In the genomic region with DNA sequence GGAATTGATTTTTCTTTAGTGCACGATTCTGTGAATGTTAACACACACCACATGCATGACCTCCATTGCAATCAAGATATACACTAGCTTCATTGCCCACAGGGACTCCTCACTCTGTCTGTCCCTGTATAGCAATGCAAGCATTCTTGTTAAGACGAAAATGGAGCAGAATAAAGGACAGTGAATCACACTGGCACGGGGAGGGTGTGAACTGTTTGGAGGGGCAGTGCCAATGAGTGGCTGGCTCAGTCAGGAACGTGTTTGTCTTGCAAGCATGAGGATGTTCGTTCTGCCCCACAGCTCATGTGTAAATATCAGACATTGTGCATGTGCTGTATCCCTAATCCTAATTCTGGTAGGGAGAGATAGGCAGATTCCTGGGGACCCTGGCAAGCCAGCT, we compare ENCODE assay signal across 28 mouse cellular contexts. TPM values are rescaled to one million over a fixed set of nuclear protein-coding genes. Genes with fewer than 3 reads are reported as not detected.
DNase-seq lines count a peak whose midpoint lies in the region; ATAC-seq lines count a peak whose summit lies in the region.
"Had no signal": no experiment of that assay in that cellular context is flagged by ENCODE, and none has a peak within 500 bp of the region (broad histone marks: within the 10 kb centered on the region; RNA-seq: fewer than 3 reads in every experiment).

No protein-coding gene starts in this region.

- H3K27me3 ChIP-seq in hindbrain, embryonic 12.5 days, result no peaks in the 10 kb centered on the region
- H3K27me3 ChIP-seq in hindbrain, embryonic 11.5 days (ENCODE audit: control insufficient read depth, insufficient read depth, low read length), result no peaks in the 10 kb centered on the region
- H3K27me3 ChIP-seq in midbrain, embryonic 16.5 days (ENCODE audit: control insufficient read depth, insufficient read depth, low read depth, low read length), result no peaks in the 10 kb centered on the region
- H3K27me3 ChIP-seq in liver, embryonic 12.5 days (replicated peaks), result no peaks in the 10 kb centered on the region
- H3K27me3 ChIP-seq: heart, embryonic 12.5 days; neural tube, embryonic 15.5 days had no signal

- 70% methylated on average over 5 of the region's 5 CpGs for WGBS in hindbrain, embryonic 12.5 days
- WGBS in hindbrain, embryonic 11.5 days, result 79% methylated on average over 5 of the region's 5 CpGs
- 58% methylated on average over 5 of the region's 5 CpGs for WGBS in midbrain, embryonic 16.5 days
- 59% methylated on average over 5 of the region's 5 CpGs for WGBS in liver, embryonic 12.5 days (ENCODE audit: insufficient replicate concordance)

- H3K27ac ChIP-seq in hindbrain, embryonic 12.5 days, result no peak overlapping the region; the same call in 1 of the 2 replicates
- no peak overlapping the region for H3K27ac ChIP-seq in hindbrain, embryonic 11.5 days (ENCODE audit: low read depth, low read length)
- H3K27ac ChIP-seq in midbrain, embryonic 16.5 days (ENCODE audit: low read length), result no peak overlapping the region
- H3K27ac ChIP-seq in liver, embryonic 12.5 days, result no peak overlapping the region
- H3K27ac ChIP-seq: forebrain, embryonic 10.5 days; hindbrain, embryonic 10.5 days; kidney, postnatal 0 days; macrophage; neural tube, embryonic 15.5 days had no signal

- H3K4me1 ChIP-seq in hindbrain, embryonic 12.5 days, result no peaks in the 10 kb centered on the region
- H3K4me1 ChIP-seq in hindbrain, embryonic 11.5 days (replicated peaks; ENCODE audit: control insufficient read depth, insufficient read depth, low read length), result no peaks in the 10 kb centered on the region
- no peaks in the 10 kb centered on the region for H3K4me1 ChIP-seq in midbrain, embryonic 16.5 days (ENCODE audit: control insufficient read depth, insufficient read depth, low read length)
- H3K4me1 ChIP-seq in liver, embryonic 12.5 days, result no peaks in the 10 kb centered on the region
- H3K4me1 ChIP-seq: forebrain, embryonic 10.5 days; heart, embryonic 12.5 days; hindbrain, embryonic 10.5 days; neural tube, embryonic 15.5 days had no signal

- H3K4me3 ChIP-seq in hindbrain, embryonic 12.5 days, result no peak overlapping the region
- H3K4me3 ChIP-seq in hindbrain, embryonic 11.5 days (ENCODE audit: low read depth, low read length), result no peak overlapping the region
- no peak overlapping the region for H3K4me3 ChIP-seq in midbrain, embryonic 16.5 days (ENCODE audit: low read depth, low read length)
- no peak overlapping the region for H3K4me3 ChIP-seq in liver, embryonic 12.5 days
- H3K4me3 ChIP-seq: forebrain, embryonic 10.5 days; heart, embryonic 12.5 days; hindbrain, embryonic 10.5 days; myocyte; neural tube, embryonic 15.5 days had no signal

- H3K9me3 ChIP-seq in hindbrain, embryonic 12.5 days (replicated peaks), result no peaks in the 10 kb centered on the region
- no peaks in the 10 kb centered on the region for H3K9me3 ChIP-seq in hindbrain, embryonic 11.5 days (ENCODE audit: control insufficient read depth, low read length)
- no peaks in the 10 kb centered on the region for H3K9me3 ChIP-seq in midbrain, embryonic 16.5 days (replicated peaks; ENCODE audit: control insufficient read depth, low read length, poor library complexity, severe bottlenecking)
- no peaks in the 10 kb centered on the region for H3K9me3 ChIP-seq in liver, embryonic 12.5 days (replicated peaks)
- H3K9me3 ChIP-seq: forebrain, embryonic 10.5 days; heart, embryonic 12.5 days; hindbrain, embryonic 10.5 days; neural tube, embryonic 15.5 days had no signal

- no peaks in the 10 kb centered on the region for H3K36me3 ChIP-seq in hindbrain, embryonic 12.5 days
- no peaks in the 10 kb centered on the region for H3K36me3 ChIP-seq in hindbrain, embryonic 11.5 days (ENCODE audit: control insufficient read depth, insufficient read depth, low read length)
- H3K36me3 ChIP-seq in midbrain, embryonic 16.5 days (ENCODE audit: control insufficient read depth, insufficient read depth, low read length), result no peaks in the 10 kb centered on the region
- H3K36me3 ChIP-seq in liver, embryonic 12.5 days, result no peaks in the 10 kb centered on the region
- H3K36me3 ChIP-seq: forebrain, embryonic 10.5 days; heart, embryonic 12.5 days; hindbrain, embryonic 10.5 days; neural tube, embryonic 15.5 days had no signal

- peak; percentile 12 for DNase-seq in cerebellum, adult 11-12 months
- DNase-seq in cerebellum, postnatal 25 days, result no peak
- DNase-seq in hindbrain, embryonic 11.5 days (ENCODE audit: low spot score), result no peak
- peak; percentile 63 for DNase-seq in brain, adult 2 months (ENCODE audit: low read depth, low spot score)
- no peak for DNase-seq in retina, embryonic 14.5 days (ENCODE audit: low spot score)
- DNase-seq: adrenal gland, postnatal 36 days; cerebellum, adult 18-20 months; cerebellum, postnatal 14 days; gastrocnemius, postnatal 10 days; heart, postnatal 10 days; kidney, adult 2 months; layer of hippocampus, adult 9-11 months; liver, postnatal 0 days; thymus, postnatal 14 days had no signal

- peak; percentile 24; the same call in 1 of the 2 replicates for ATAC-seq in hindbrain, embryonic 12.5 days (ENCODE audit: low FRiP score)
- ATAC-seq in hindbrain, embryonic 11.5 days (ENCODE audit: low FRiP score), result no peak
- 0 out of 2 replicates have a peak, but pooled peaks have one; percentile 63 for ATAC-seq in midbrain, embryonic 16.5 days
- ATAC-seq in liver, embryonic 12.5 days, result no peak
- ATAC-seq: liver, postnatal 0 days; lung, postnatal 0 days had no signal

- no peak overlapping the region for H3K4me2 ChIP-seq in hindbrain, embryonic 12.5 days (replicated peaks)
- no peak overlapping the region for H3K4me2 ChIP-seq in hindbrain, embryonic 11.5 days (replicated peaks; ENCODE audit: low read depth, low read length)
- no peak overlapping the region for H3K4me2 ChIP-seq in midbrain, embryonic 16.5 days (ENCODE audit: low read length)
- no peak overlapping the region for H3K4me2 ChIP-seq in liver, embryonic 12.5 days
- H3K4me2 ChIP-seq: heart, embryonic 12.5 days; neural tube, embryonic 15.5 days had no signal

- H3K9ac ChIP-seq in hindbrain, embryonic 12.5 days, result no peak overlapping the region
- no peak overlapping the region for H3K9ac ChIP-seq in hindbrain, embryonic 11.5 days (ENCODE audit: low read depth, low read length)
- H3K9ac ChIP-seq in midbrain, embryonic 16.5 days (ENCODE audit: low read depth, low read length), result no peak overlapping the region
- no peak overlapping the region for H3K9ac ChIP-seq in liver, embryonic 12.5 days
- H3K9ac ChIP-seq: heart, embryonic 12.5 days; liver, postnatal 0 days; neural tube, embryonic 15.5 days had no signal

RNA-seq across cellular contexts. Expression of gene Cd5, which starts 8.3 kb away (rescaled TPM):
- 0.17 and 0.31 TPM in 2 replicates for polyA plus RNA-seq in hindbrain, embryonic 12.5 days (2016; fragmentation: Nextera tagmentation; extraction: Ambion mirVana)
- polyA plus RNA-seq in hindbrain, embryonic 11.5 days (2014; fragmentation: Nextera tagmentation; extraction: Ambion mirVana), result not detected in 2 replicates
- 0.48 and 0.78 TPM in 2 replicates for polyA plus RNA-seq in midbrain, embryonic 16.5 days (2015; fragmentation: Nextera tagmentation; extraction: Ambion mirVana)
- polyA plus RNA-seq in liver, embryonic 12.5 days (2016; fragmentation: Nextera tagmentation; extraction: Ambion mirVana), result 0.24 TPM in 1 of 2 replicates, not detected in the other
- polyA plus RNA-seq: forebrain, embryonic 10.5 days; intestine, embryonic 14.5 days; limb, embryonic 11.5 days; myocyte had no signal

RNA-seq across cellular contexts. Expression of gene Vps37c, which starts 41.9 kb away (rescaled TPM):
- polyA plus RNA-seq in hindbrain, embryonic 12.5 days (2016; fragmentation: Nextera tagmentation; extraction: Ambion mirVana), result 36.6 and 37.5 TPM in 2 replicates
- polyA plus RNA-seq in hindbrain, embryonic 11.5 days (2014; fragmentation: Nextera tagmentation; extraction: Ambion mirVana), result 23.9 and 27.2 TPM in 2 replicates
- polyA plus RNA-seq in midbrain, embryonic 16.5 days (2015; fragmentation: Nextera tagmentation; extraction: Ambion mirVana), result 28.6 and 31.2 TPM in 2 replicates
- 14.5 and 14.8 TPM in 2 replicates for polyA plus RNA-seq in liver, embryonic 12.5 days (2016; fragmentation: Nextera tagmentation; extraction: Ambion mirVana)

RNA-seq across cellular contexts. Expression of gene Pga5, which starts 52.6 kb away (rescaled TPM):
- not detected in 2 replicates for polyA plus RNA-seq in hindbrain, embryonic 12.5 days (2016; fragmentation: Nextera tagmentation; extraction: Ambion mirVana)
- polyA plus RNA-seq in hindbrain, embryonic 11.5 days (2014; fragmentation: Nextera tagmentation; extraction: Ambion mirVana), result not detected in 2 replicates
- not detected in 2 replicates for polyA plus RNA-seq in midbrain, embryonic 16.5 days (2015; fragmentation: Nextera tagmentation; extraction: Ambion mirVana)
- 0.08 TPM in 1 of 2 replicates, not detected in the other for polyA plus RNA-seq in liver, embryonic 12.5 days (2016; fragmentation: Nextera tagmentation; extraction: Ambion mirVana)
- polyA plus RNA-seq: forebrain, embryonic 10.5 days; heart, embryonic 12.5 days; hindbrain, embryonic 10.5 days; intestine, embryonic 14.5 days; limb, embryonic 11.5 days; liver, adult 2 months; lung, postnatal 0 days; macrophage; neural tube, embryonic 15.5 days had no signal

Comparison
In these comparisons a context has a peak if more than half of its experiments do, and no peak if none do; other contexts are left out.
1. DNase-seq: peak in cerebellum, adult 11-12 months (single experiment) and brain, adult 2 months (single experiment); none in cerebellum, postnatal 25 days (0 of 2), hindbrain, embryonic 11.5 days (single experiment) and retina, embryonic 14.5 days (single experiment).
2. ATAC-seq: peak in hindbrain, embryonic 12.5 days (single experiment) and midbrain, embryonic 16.5 days (single experiment); none in hindbrain, embryonic 11.5 days (single experiment) and liver, embryonic 12.5 days (single experiment).